Mouse (Mus musculus): ENCODE measurements around the gene Acyp1.

Acyp1 gene

DNA sequence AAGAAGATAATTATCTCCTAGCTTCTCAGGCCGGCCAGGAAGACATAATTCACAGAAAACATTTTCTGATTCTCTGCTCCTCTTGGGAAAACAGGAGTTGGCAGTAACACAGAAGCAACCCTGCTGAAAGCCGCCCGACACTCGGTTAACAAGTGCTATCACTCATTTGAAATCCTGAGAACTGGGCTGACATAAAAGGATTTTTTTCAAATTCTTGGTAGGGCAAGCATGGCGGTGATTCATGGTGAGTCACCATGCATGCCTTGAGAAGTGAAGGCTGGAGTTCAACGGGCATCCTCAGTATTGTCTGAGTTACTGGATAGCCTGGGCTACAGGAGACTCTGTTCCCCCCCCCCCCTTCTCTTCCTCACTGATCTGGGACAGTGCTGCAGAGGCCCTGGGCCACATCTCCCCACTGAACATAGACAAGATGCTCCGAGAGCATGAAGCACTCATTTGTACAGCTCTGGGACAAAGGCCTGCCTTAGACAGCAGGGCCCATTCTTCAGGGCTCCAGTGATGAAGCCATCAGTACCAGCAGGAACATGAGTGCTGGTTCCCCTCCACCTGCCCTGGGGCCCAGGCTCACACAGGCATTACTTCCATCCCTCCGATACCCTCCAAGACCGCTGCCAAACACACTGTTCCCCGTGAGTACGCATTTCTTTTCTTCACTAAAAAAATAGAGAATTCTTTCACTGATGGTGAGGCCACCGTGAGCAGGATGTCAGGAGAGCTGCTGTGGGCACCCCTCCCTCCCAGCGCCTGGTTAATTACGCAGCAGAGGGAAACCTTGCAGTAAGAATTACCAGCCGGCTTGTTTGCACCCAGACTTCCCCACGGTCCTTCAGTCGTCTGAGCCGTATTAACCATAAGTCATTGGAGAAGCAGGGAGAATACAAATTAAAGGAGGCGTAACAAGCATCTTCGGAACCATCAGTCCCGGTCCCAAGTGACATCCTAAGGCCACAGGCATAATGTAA, 54.6 kb downstream of the Acyp1 start:
- no peak for DNase-seq (ENCODE audit: low read depth, low spot score)

DNA sequence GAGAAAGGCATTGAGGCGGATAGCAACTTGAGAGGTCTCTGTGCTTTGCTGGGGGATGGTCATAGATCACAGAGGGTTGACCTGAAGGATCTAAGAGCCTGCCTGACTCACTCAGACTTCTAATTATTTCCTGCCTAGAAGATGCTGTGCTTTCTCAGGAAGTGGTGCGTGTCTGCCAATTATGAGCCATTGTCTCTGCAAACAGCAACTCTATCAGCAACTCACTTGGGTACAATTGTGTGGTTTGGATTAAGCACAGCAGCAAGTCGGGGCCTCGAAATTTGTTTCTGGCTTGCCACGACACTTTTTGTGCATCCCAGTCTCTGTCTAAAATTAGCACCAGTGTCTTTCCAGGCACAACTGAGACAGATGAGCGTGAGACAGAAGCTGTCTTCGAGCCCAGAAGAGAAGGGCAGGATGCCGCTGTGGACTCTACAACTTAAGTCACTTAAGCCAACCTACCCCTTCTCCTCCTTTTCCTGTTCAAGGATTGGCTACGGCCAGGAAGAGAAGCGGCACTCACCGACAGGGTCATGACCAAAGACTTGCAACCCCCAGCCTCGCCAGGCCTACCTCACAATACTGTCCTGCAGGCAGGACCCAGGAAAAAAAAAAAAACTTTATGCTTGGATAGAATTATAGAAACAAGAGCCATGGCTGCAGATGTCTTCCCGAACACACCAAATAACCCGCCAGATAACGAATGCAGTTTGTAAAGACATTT, 60.2 kb downstream of the Acyp1 start:
- no peak for DNase-seq (ENCODE audit: low read depth, low spot score)

DNA sequence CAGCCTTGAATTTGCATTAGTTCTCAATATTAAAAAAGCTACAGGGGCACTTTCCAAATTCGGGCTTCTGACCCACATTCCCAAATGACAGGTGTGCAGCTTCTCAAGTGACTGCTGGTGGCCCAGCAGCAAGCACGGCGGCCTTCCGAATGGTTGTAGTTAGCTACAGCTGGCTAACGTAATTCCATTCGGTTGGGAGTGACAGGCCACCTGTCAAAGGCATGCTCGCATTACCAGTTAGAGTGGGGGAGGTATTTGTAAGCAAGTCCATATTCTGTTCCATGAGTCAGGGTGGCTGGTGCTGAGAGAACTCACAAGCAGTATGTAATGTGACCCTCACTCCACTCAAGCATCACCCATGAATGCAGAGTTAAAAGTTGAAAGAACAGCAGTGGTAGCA, 61.0 kb downstream of the Acyp1 start:
- no peak for DNase-seq (ENCODE audit: low read depth, low spot score)

Measured in A20 (cell line).